Comparison of ENCODE assay signal across 8 mouse cellular contexts in genomic region chr10:59980815-59981244, GRCm38 (mm10). TPM values are rescaled to one million over a fixed set of nuclear protein-coding genes. Genes with fewer than 3 reads are reported as not detected.
A peak's percentile ranks its signal among the peaks of the same experiment; 100 is the strongest.
DNase-seq lines count a peak whose midpoint lies in the region; ATAC-seq and TF ChIP-seq lines count a peak whose summit lies in the region.

No protein-coding gene starts in this region.

- 0 out of 2 replicates have a peak, but pooled peaks cover 2% of the 10 kb centered on the region for H3K36me3 ChIP-seq in heart, embryonic 11.5 days (ENCODE audit: control insufficient read depth, insufficient read depth, low read length)

- WGBS in heart, embryonic 11.5 days (ENCODE audit: insufficient replicate concordance): 67% methylated on average over 6 of the region's 6 CpGs

- no peak for DNase-seq in left cerebral cortex, adult 2 months (ENCODE audit: extremely low spot score in 1 of 2, low spot score in 2 of 2)
- no peak for DNase-seq in left cerebral cortex, adult 18-20 months (ENCODE audit: low spot score in 2 of 2)
- DNase-seq in lung, postnatal 36 days: peak; percentile 73
- peak; percentile 64 for DNase-seq in thymus, postnatal 4 days
- no peak for DNase-seq in retina, embryonic 14.5 days (ENCODE audit: low spot score)
- DNase-seq in urinary bladder, adult 18-20 months (ENCODE audit: low spot score in 2 of 2): no peak
- DNase-seq in frontal cortex, postnatal 36 days (ENCODE audit: low spot score in 2 of 2): no peak

- ATAC-seq in heart, embryonic 11.5 days (replicated peaks; ENCODE audit: insufficient number of reproducible peaks, low FRiP score, low TSS enrichment): no peak

- no peaks in the 10 kb centered on the region for H3K27me3 ChIP-seq in heart, embryonic 11.5 days (ENCODE audit: control insufficient read depth, insufficient read depth, low read length)

- intact Hi-C loops in left cerebral cortex, adult 2 months (cut with DNase I): no loop called here

- H3K4me3 ChIP-seq in left cerebral cortex, adult 2 months: no peak overlapping the region
- H3K4me3 ChIP-seq in heart, embryonic 11.5 days (ENCODE audit: low read depth, low read length): no peak overlapping the region

- peak overlapping the region; percentile 10 for H3K27ac ChIP-seq in left cerebral cortex, adult 2 months
- peak overlapping the region; percentile 22; the same call in 1 of the 2 replicates for H3K27ac ChIP-seq in heart, embryonic 11.5 days (ENCODE audit: low read depth, low read length)

- H3K9ac ChIP-seq in heart, embryonic 11.5 days (ENCODE audit: low read depth, low read length): 0 out of 2 replicates have a peak overlapping the region, but pooled peaks have one; percentile 10

- H3K9me3 ChIP-seq in heart, embryonic 11.5 days (replicated peaks; ENCODE audit: control insufficient read depth, low read length): no peaks in the 10 kb centered on the region

- no peak for TF ChIP-seq CTCF in left cerebral cortex, adult 2 months (IDR thresholded peaks at IDR 0.05)

- peaks cover 26% of the 10 kb centered on the region for H3K4me1 ChIP-seq in heart, embryonic 11.5 days (ENCODE audit: control insufficient read depth, insufficient read depth, low read length)

- H3K4me2 ChIP-seq in heart, embryonic 11.5 days: no peak overlapping the region

RNA-seq across cellular contexts. Expression of gene Ascc1, which starts 21.8 kb away (rescaled TPM):
- total RNA-seq in left cerebral cortex, adult 2 months (2021): 10 to 100 TPM; 13.2 to 15.1 TPM
- total RNA-seq in left cerebral cortex, adult 18-20 months (2021): 10 to 100 TPM; 14.1 to 14.8 TPM
- 34.5 and 36.2 TPM in 2 replicates for polyA plus RNA-seq in heart, embryonic 11.5 days (2014; fragmentation: Nextera tagmentation; extraction: Ambion mirVana)

RNA-seq across cellular contexts. Expression of gene Anapc16, which starts 22.1 kb away (rescaled TPM):
- total RNA-seq in left cerebral cortex, adult 2 months (2021): 10 to 100 TPM; 61.5 to 68.6 TPM
- 10 to 100 TPM; 60.4 to 60.9 TPM for total RNA-seq in left cerebral cortex, adult 18-20 months (2021)
- polyA plus RNA-seq in heart, embryonic 11.5 days (2014; fragmentation: Nextera tagmentation; extraction: Ambion mirVana): 70.6 and 84.1 TPM in 2 replicates

RNA-seq across cellular contexts. Expression of gene Ddit4, which starts 29.2 kb away (rescaled TPM):
- total RNA-seq in left cerebral cortex, adult 2 months (2021): 10 to 100 TPM; 46.9 to 71.1 TPM
- total RNA-seq in left cerebral cortex, adult 18-20 months (2021): 10 to 100 TPM; 35.8 to 41.3 TPM
- 1.9 and 3.4 TPM in 2 replicates for polyA plus RNA-seq in heart, embryonic 11.5 days (2014; fragmentation: Nextera tagmentation; extraction: Ambion mirVana)

Comparison
In these comparisons a context has a peak if more than half of its experiments do, and no peak if none do; other contexts are left out.
1. DNase-seq: peak in lung, postnatal 36 days (single experiment) and thymus, postnatal 4 days (single experiment); none in left cerebral cortex, adult 2 months (0 of 2), left cerebral cortex, adult 18-20 months (0 of 2), retina, embryonic 14.5 days (single experiment), urinary bladder, adult 18-20 months (0 of 2) and frontal cortex, postnatal 36 days (0 of 2).